21 mouse cellular contexts compared by ENCODE assay signal in genomic region chr5:100337852-100338251, GRCm38 (mm10).
DNase-seq lines count a peak whose midpoint lies in the region; ATAC-seq lines count a peak whose summit lies in the region.
"Had no signal": no experiment of that assay in that cellular context is flagged by ENCODE, and none has a peak within 500 bp of the region (broad histone marks: within the 10 kb centered on the region; RNA-seq: fewer than 3 reads in every experiment).

No protein-coding gene starts in this region.

- no peak for DNase-seq in midbrain, embryonic 11.5 days (ENCODE audit: low spot score, missing footprints)
- DNase-seq in midbrain, embryonic 10.5 days (ENCODE audit: low spot score): no peak
- DNase-seq in ES-CJ7 (ENCODE audit: low read depth, low spot score) (peak; percentile 74), ZHBTc4 (ENCODE audit: low read depth, low spot score) (peak; percentile 83)
- no peak for DNase-seq in embryo, embryonic 9.5 days (ENCODE audit: extremely low spot score)
- no peak for DNase-seq in lung, postnatal 4 days
- DNase-seq: adrenal gland, adult 2 months; adrenal gland, postnatal 10 days; adrenal gland, postnatal 25 days; cerebellum, adult 11 months; cerebellum, adult 18-20 months; cerebellum, adult 8-10 months; cerebellum, adult 9-11 months; cerebellum, postnatal 25 days had no signal

- no peaks in the 10 kb centered on the region for H3K4me1 ChIP-seq in midbrain, embryonic 11.5 days (ENCODE audit: control insufficient read depth, insufficient read depth, low read length)
- H3K4me1 ChIP-seq in midbrain, embryonic 10.5 days: peaks cover 5% of the 10 kb centered on the region
- H3K4me1 ChIP-seq: embryonic facial prominence, embryonic 13.5 days; embryonic facial prominence, embryonic 15.5 days had no signal

- no peak overlapping the region for H3K27ac ChIP-seq in midbrain, embryonic 11.5 days (ENCODE audit: low read depth, low read length)
- H3K27ac ChIP-seq in midbrain, embryonic 10.5 days (replicated peaks): no peak overlapping the region
- H3K27ac ChIP-seq: embryonic facial prominence, embryonic 13.5 days; embryonic facial prominence, embryonic 15.5 days; forebrain, embryonic 10.5 days; forebrain, embryonic 12.5 days had no signal

- ATAC-seq in midbrain, embryonic 11.5 days (ENCODE audit: low FRiP score): 0 out of 2 replicates have a peak, but pooled peaks have one; percentile 9
- ATAC-seq: forebrain, embryonic 14.5 days; forebrain, embryonic 16.5 days had no signal

- H3K9ac ChIP-seq in midbrain, embryonic 11.5 days (ENCODE audit: low read length): no peak overlapping the region
- H3K9ac ChIP-seq: embryonic facial prominence, embryonic 13.5 days; embryonic facial prominence, embryonic 15.5 days; forebrain, embryonic 12.5 days had no signal

- no peaks in the 10 kb centered on the region for H3K36me3 ChIP-seq in midbrain, embryonic 11.5 days (ENCODE audit: control insufficient read depth, insufficient read depth, low read length)
- H3K36me3 ChIP-seq in midbrain, embryonic 10.5 days: no peaks in the 10 kb centered on the region
- H3K36me3 ChIP-seq: embryonic facial prominence, embryonic 13.5 days; embryonic facial prominence, embryonic 15.5 days; forebrain, embryonic 10.5 days; forebrain, embryonic 12.5 days had no signal

- 85% methylated on average over 4 of the region's 4 CpGs for WGBS in midbrain, embryonic 11.5 days
- 89% methylated on average over 4 of the region's 4 CpGs for WGBS in midbrain, embryonic 10.5 days

- H3K4me2 ChIP-seq in midbrain, embryonic 11.5 days: no peak overlapping the region
- H3K4me2 ChIP-seq: embryonic facial prominence, embryonic 13.5 days; embryonic facial prominence, embryonic 15.5 days; forebrain, embryonic 12.5 days had no signal

- H3K27me3 ChIP-seq in midbrain, embryonic 11.5 days (ENCODE audit: control insufficient read depth, insufficient read depth, low read length): no peaks in the 10 kb centered on the region
- H3K27me3 ChIP-seq in midbrain, embryonic 10.5 days (ENCODE audit: low read depth, poor library complexity, severe bottlenecking): no peaks in the 10 kb centered on the region
- H3K27me3 ChIP-seq: embryonic facial prominence, embryonic 13.5 days; embryonic facial prominence, embryonic 15.5 days; forebrain, embryonic 12.5 days had no signal

- no peaks in the 10 kb centered on the region for H3K9me3 ChIP-seq in midbrain, embryonic 11.5 days (ENCODE audit: control insufficient read depth, low read length)
- H3K9me3 ChIP-seq in midbrain, embryonic 10.5 days (replicated peaks): no peaks in the 10 kb centered on the region
- H3K9me3 ChIP-seq: embryonic facial prominence, embryonic 13.5 days; embryonic facial prominence, embryonic 15.5 days; forebrain, embryonic 10.5 days; forebrain, embryonic 12.5 days had no signal

- no peak overlapping the region for H3K4me3 ChIP-seq in midbrain, embryonic 11.5 days (ENCODE audit: low read depth, low read length)
- no peak overlapping the region for H3K4me3 ChIP-seq in midbrain, embryonic 10.5 days
- H3K4me3 ChIP-seq: embryonic facial prominence, embryonic 13.5 days; embryonic facial prominence, embryonic 15.5 days; erythroblast, embryonic 14.5 days; forebrain, embryonic 10.5 days; forebrain, embryonic 12.5 days had no signal

Comparison
In these comparisons a context has a peak if more than half of its experiments do, and no peak if none do; other contexts are left out.
1. DNase-seq: peak in ES-CJ7 (single experiment) and ZHBTc4 (single experiment); none in midbrain, embryonic 11.5 days (single experiment), midbrain, embryonic 10.5 days (single experiment), embryo, embryonic 9.5 days (single experiment) and lung, postnatal 4 days (0 of 2).